Mouse (Mus musculus): ENCODE data around the gene Defb19. TPM values are rescaled to one million over a fixed set of nuclear protein-coding genes. Genes with fewer than 3 reads are reported as not detected.

Defb19 gene
- total and polyA plus RNA-seq, 2 experiments from 2014 or later = not detected

DNA sequence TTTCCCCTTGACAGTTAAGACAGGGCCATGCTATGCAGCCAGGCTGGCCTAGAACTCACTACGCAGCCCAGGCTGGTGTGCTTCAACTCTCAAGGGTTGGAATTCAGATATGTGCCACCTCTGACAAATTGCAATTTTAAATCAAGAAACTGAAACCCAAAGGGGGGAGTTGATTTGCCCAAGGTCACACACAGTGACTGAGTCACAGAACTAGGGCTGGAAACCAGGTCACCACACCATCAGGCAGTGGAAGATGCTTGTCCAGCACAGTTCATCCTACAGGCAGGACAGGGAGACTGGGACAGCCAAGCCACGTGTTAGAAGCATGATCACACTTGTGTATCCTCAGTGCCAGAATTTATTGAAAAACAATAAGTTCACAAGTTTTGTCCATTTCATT lies 44.5 kb upstream of the Defb19 start:
- no peak for DNase-seq (ENCODE audit: low spot score)
- Histone ChIP-seq H3K4me1 (ENCODE audit: insufficient read depth, low read length) (0 out of 2 replicates have a peak, but pooled peaks cover 4% of the 10 kb centered on the region), H3K4me2 (ENCODE audit: low read depth, low read length) (no peak overlapping the region), H3K4me3 (ENCODE audit: low read length) (no peak overlapping the region), H3K27ac (no peak overlapping the region), H3K27me3 (ENCODE audit: insufficient read depth, low read length) (peaks cover 16% of the 10 kb centered on the region; the same call in 1 of the 2 replicates), H3K9me3 (ENCODE audit: low read length) (no peaks in the 10 kb centered on the region), H3K9ac (replicated peaks; ENCODE audit: low read length) (no peak overlapping the region), H3K36me3 (ENCODE audit: insufficient read depth, low read length) (no peaks in the 10 kb centered on the region)
- no peak for TF ChIP-seq CTCF (IDR thresholded peaks at IDR 0.05; ENCODE audit: low read depth)
- 87% methylated on average over 2 of the region's 2 CpGs for WGBS
- no peak for ATAC-seq

DNA sequence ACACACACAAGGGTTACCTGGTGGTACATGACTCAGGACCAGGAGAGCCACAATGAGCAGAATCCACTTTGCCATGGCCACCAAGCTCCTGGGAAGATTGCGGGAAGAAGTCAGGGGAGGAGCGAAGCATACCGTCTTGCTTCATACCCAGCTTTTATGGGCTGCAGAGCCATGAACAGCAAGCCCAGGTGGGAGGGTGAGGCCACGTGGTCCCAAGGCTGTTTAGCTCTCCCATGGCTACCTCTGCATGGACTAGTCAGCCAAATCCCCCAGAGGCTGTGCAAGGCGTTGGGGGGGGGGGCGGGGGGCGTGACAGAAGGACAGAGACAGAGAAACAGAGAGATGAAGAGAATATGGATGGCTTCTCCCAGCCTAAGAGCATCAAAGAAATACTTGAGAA lies 42.8 kb upstream of the Defb19 start, which contains the start of gene Defb25:
Gene Defb25 (minus strand): TSS at position 101 of the 400 bp plus-strand sequence.
- no peak within 1 kb of the TSS for H3K4me3 ChIP-seq (ENCODE audit: low read length)
- ATAC-seq (no peak), DNase-seq (ENCODE audit: low spot score) (no peak)
- peaks cover 10% of the 10 kb centered on the region; the same call in 1 of the 2 replicates for H3K27me3 ChIP-seq (ENCODE audit: insufficient read depth, low read length)
- 0 out of 2 replicates have a peak, but pooled peaks cover 4% of the 10 kb centered on the region for H3K4me1 ChIP-seq (ENCODE audit: insufficient read depth, low read length)
- no peaks in the 10 kb centered on the region for H3K9me3 ChIP-seq (ENCODE audit: low read length)
- no peak within 1 kb of the TSS for H3K9ac ChIP-seq (replicated peaks; ENCODE audit: low read length)
- no peak within 1 kb of the TSS for H3K27ac ChIP-seq
- TF ChIP-seq CTCF (IDR thresholded peaks at IDR 0.05; ENCODE audit: low read depth) = no peak
- 81% methylated on average over 7 of the region's 7 CpGs for WGBS
- no peaks in the 10 kb centered on the region for H3K36me3 ChIP-seq (ENCODE audit: insufficient read depth, low read length)
- no peak within 1 kb of the TSS for H3K4me2 ChIP-seq (ENCODE audit: low read depth, low read length)

DNA sequence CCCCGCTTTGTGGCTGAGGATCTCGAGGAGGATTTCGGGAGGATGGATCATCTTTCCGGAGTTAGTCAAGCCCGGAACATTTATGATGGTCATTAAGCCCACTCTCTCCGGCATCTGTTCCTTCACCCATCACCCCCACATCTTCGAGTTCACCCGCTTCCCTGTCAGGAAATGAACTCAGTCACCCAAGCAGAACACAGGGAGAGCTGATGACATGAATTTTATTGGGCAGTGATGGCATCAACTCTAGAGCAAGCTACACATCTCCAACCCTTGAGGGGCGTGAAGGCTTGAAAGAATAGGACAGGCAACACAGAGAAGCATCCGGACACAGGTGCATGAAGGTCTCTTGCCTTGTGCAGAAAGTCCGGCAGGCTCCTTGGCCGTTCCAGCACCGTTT lies 42.0 kb upstream of the Defb19 start:
- Histone ChIP-seq H3K9ac (replicated peaks; ENCODE audit: low read length) (no peak overlapping the region), H3K4me2 (ENCODE audit: low read depth, low read length) (no peak overlapping the region), H3K9me3 (ENCODE audit: low read length) (no peaks in the 10 kb centered on the region), H3K36me3 (ENCODE audit: insufficient read depth, low read length) (no peaks in the 10 kb centered on the region), H3K4me1 (ENCODE audit: insufficient read depth, low read length) (0 out of 2 replicates have a peak, but pooled peaks cover 4% of the 10 kb centered on the region), H3K4me3 (ENCODE audit: low read length) (no peak overlapping the region), H3K27me3 (ENCODE audit: insufficient read depth, low read length) (0 out of 2 replicates have a peak, but pooled peaks cover 4% of the 10 kb centered on the region), H3K27ac (no peak overlapping the region)
- no peak for DNase-seq (ENCODE audit: low spot score)
- WGBS = 91% methylated on average over 13 of the region's 13 CpGs
- TF ChIP-seq CTCF (IDR thresholded peaks at IDR 0.05; ENCODE audit: low read depth) = no peak
- ATAC-seq = no peak

DNA sequence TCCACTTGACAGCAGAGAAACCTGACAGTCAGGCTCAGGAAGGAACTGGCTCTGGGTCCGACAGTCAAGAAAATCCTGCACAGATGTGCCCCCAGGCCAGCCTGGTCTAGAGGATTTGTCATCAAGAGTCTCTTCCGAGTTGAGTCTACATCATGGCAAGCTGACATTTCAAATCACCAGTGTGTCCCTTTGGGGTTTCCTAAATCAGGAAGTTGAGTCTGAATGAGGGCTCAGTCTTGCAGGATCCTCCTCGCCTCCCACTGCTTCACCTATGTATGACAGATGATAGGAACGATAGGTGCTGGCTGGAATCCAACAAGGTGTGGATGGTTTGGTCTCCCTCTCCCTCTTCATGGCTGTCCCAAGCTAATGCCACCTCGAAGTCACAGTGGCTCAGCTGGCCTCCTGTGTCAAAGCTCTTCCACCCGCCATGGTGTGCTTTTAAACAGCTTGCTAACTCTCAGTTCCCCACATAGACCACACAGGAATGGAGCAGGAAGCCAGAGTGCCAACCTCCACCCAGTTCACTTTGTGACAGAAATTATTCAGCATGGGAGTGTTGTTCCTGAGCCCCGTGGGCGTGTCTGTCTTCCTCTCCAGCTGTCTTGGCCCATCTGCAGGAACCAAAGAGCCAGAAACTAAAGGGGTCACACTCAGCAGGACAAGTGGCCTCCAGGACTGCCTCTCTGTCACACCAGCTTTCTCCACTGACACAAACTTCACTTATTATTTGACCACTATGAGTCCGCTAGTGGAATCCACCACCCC lies 40.4 kb upstream of the Defb19 start:
- Histone ChIP-seq H3K27me3 (ENCODE audit: insufficient read depth, low read length) (no peaks in the 10 kb centered on the region), H3K9me3 (ENCODE audit: low read length) (no peaks in the 10 kb centered on the region), H3K4me2 (ENCODE audit: low read depth, low read length) (no peak overlapping the region), H3K4me3 (ENCODE audit: low read length) (no peak overlapping the region), H3K4me1 (ENCODE audit: insufficient read depth, low read length) (no peaks in the 10 kb centered on the region), H3K27ac (no peak overlapping the region), H3K9ac (replicated peaks; ENCODE audit: low read length) (no peak overlapping the region), H3K36me3 (ENCODE audit: insufficient read depth, low read length) (no peaks in the 10 kb centered on the region)
- ATAC-seq (no peak), DNase-seq (ENCODE audit: low spot score) (no peak)
- no peak for TF ChIP-seq CTCF (IDR thresholded peaks at IDR 0.05; ENCODE audit: low read depth)
- WGBS = 67% methylated on average over 9 of the region's 9 CpGs

DNA sequence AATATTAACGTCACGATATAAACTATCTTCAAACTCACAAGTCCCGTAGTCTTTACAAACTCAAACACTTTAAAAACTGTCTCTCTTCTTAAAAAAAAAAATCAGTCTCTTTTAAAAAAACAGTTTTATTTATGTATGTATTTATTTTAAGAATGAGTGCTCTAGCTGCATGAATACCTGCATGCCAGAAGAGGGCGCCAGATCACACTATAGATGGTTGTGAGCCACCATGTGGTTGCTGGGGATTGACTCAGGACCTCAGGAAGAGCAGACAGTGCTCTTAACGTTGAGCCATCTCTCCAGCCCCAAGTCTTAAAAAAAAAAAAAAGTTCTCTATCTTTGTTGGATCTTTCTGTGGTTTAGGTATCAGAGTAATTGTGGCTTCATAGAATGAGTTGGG lies 37.3 kb upstream of the Defb19 start:
- ATAC-seq (no peak), DNase-seq (ENCODE audit: low spot score) (no peak)
- TF ChIP-seq CTCF (IDR thresholded peaks at IDR 0.05; ENCODE audit: low read depth) = peak; percentile 52
- Histone ChIP-seq H3K9ac (replicated peaks; ENCODE audit: low read length) (no peak overlapping the region), H3K4me2 (ENCODE audit: low read depth, low read length) (no peak overlapping the region), H3K4me1 (ENCODE audit: insufficient read depth, low read length) (no peaks in the 10 kb centered on the region), H3K27ac (no peak overlapping the region), H3K36me3 (ENCODE audit: insufficient read depth, low read length) (no peaks in the 10 kb centered on the region), H3K4me3 (ENCODE audit: low read length) (no peak overlapping the region), H3K9me3 (ENCODE audit: low read length) (no peaks in the 10 kb centered on the region), H3K27me3 (ENCODE audit: insufficient read depth, low read length) (no peaks in the 10 kb centered on the region)
- WGBS = 67% methylated on average over 5 of the region's 5 CpGs

DNA sequence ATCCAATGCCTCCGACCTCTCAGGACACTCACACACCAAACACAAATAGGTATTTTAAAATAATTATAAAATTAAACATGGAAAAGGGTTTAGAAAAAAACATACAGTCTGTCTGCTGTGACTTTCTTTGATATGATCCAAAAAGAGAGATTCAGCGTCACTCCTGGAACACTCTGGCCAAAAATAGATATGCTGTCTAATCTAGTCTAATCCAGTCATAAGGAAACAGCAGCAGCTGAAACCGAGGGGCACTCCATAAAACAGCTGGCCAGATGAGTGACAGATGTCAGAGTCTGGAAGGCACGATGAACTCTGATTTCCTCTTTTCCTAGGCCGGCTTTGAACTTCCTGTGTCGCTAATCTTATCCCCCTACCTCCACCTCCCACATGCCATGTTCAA lies 36.4 kb upstream of the Defb19 start:
- H3K36me3 ChIP-seq (ENCODE audit: insufficient read depth, low read length) = no peaks in the 10 kb centered on the region
- H3K4me1 ChIP-seq (ENCODE audit: insufficient read depth, low read length) = no peaks in the 10 kb centered on the region
- 86% methylated on average over 6 of the region's 6 CpGs for WGBS
- no peak for TF ChIP-seq CTCF (IDR thresholded peaks at IDR 0.05; ENCODE audit: low read depth)
- no peak overlapping the region for H3K4me2 ChIP-seq (ENCODE audit: low read depth, low read length)
- no peak overlapping the region for H3K27ac ChIP-seq
- ATAC-seq = no peak
- no peaks in the 10 kb centered on the region for H3K27me3 ChIP-seq (ENCODE audit: insufficient read depth, low read length)
- no peaks in the 10 kb centered on the region for H3K9me3 ChIP-seq (ENCODE audit: low read length)
- no peak overlapping the region for H3K9ac ChIP-seq (replicated peaks; ENCODE audit: low read length)
- DNase-seq (ENCODE audit: low spot score) = no peak
- no peak overlapping the region for H3K4me3 ChIP-seq (ENCODE audit: low read length)

DNA sequence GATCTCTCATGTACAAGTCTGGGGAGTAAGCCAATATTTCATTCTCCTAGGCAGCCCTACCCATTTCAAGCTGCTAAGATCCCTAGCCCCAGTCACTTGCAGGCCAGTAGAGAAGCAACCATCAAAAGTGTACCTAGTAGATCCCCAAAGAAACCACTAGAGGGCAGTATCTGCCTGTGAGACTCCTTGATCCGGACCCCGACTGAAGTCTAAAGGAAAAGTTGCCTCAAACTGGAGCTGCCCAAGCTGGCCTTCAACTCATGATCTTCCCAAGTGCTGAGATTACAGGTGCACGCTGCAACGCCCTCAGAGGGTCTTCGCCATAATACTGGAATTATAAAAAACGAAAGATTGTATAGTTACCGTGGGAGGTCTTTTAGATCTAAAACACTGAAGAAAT lies 35.5 kb upstream of the Defb19 start:
- 13% methylated on average over 7 of the region's 7 CpGs for WGBS
- H3K4me2 ChIP-seq (ENCODE audit: low read depth, low read length) = no peak overlapping the region
- ATAC-seq (peak; percentile 64), DNase-seq (ENCODE audit: low spot score) (peak; percentile 90)
- TF ChIP-seq CTCF (IDR thresholded peaks at IDR 0.05; ENCODE audit: low read depth) = peak; percentile 92
- no peaks in the 10 kb centered on the region for H3K4me1 ChIP-seq (ENCODE audit: insufficient read depth, low read length)
- H3K36me3 ChIP-seq (ENCODE audit: insufficient read depth, low read length) = no peaks in the 10 kb centered on the region
- H3K9ac ChIP-seq (replicated peaks; ENCODE audit: low read length) = no peak overlapping the region
- H3K27me3 ChIP-seq (ENCODE audit: insufficient read depth, low read length) = no peaks in the 10 kb centered on the region
- H3K27ac ChIP-seq = no peak overlapping the region
- no peak overlapping the region for H3K4me3 ChIP-seq (ENCODE audit: low read length)
- no peaks in the 10 kb centered on the region for H3K9me3 ChIP-seq (ENCODE audit: low read length)

Measured in hindbrain, postnatal 0 days (tissue).